Mouse (Mus musculus) layer of hippocampus, adult 18-20 months (tissue): Measurements from ENCODE around the gene Park7. TPM values are rescaled to one million over a fixed set of nuclear protein-coding genes. Genes with fewer than 3 reads are reported as not detected.
A peak's percentile ranks its signal among the peaks of the same experiment; 100 is the strongest.
"Not testable (repeated sequence)": the region's sequence is repeated elsewhere in the genome, so short reads cannot be mapped to it uniquely, and the experiment has no call there.

ENCODE experiments used
- DNase-seq, 2 experiments: peaks; one replicate each; pipeline ENCODE4 v3.0.0; 2022; ENCODE audit warnings: low spot score in 2 of 2
- total RNA-seq, 2 experiments: library from RNA; stranded (reverse); gene quantifications; 2 replicates each; pipeline ENCODE4 v1.2.3; 2021

The Park7 gene
- total RNA-seq, 2 experiments from 2014 or later, result 241 to 256 TPM

- no peak for DNase-seq
These were observed 33.9 kb downstream of the Park7 start for GRCm38 (mm10) chr4:150880364-150880763.

- no peak for DNase-seq
These were observed 34.6 kb downstream of the Park7 start for GRCm38 (mm10) chr4:150879631-150880030.

GRCm38 (mm10) chr4:150875393-150875792 lies 38.8 kb downstream of the Park7 start:
- DNase-seq, result no peak

GRCm38 (mm10) chr4:150874416-150874815 lies 39.8 kb downstream of the Park7 start:
- not testable (repeated sequence) for DNase-seq

GRCm38 (mm10) chr4:150872681-150873080 lies 41.6 kb downstream of the Park7 start:
- no peak for DNase-seq

GRCm38 (mm10) chr4:150872139-150872651 lies 42.0 kb downstream of the Park7 start:
- peak; percentile 50 to 83 for DNase-seq

- peak in 1 of 2 experiments; percentile 66 for DNase-seq
These were observed 42.7 kb downstream of the Park7 start for GRCm38 (mm10) chr4:150871392-150872138.

- no peak for DNase-seq
These were observed 43.3 kb downstream of the Park7 start for GRCm38 (mm10) chr4:150870963-150871391.

- DNase-seq, result peak in 1 of 2 experiments; percentile 46
These were observed 44.7 kb downstream of the Park7 start for GRCm38 (mm10) chr4:150869276-150870197.

GRCm38 (mm10) chr4:150868859-150869258 lies 45.4 kb downstream of the Park7 start:
- no peak for DNase-seq

- DNase-seq, result no peak
These were observed 46.1 kb downstream of the Park7 start for GRCm38 (mm10) chr4:150868161-150868560.

- DNase-seq, result no peak
These were observed 47.7 kb downstream of the Park7 start for GRCm38 (mm10) chr4:150866494-150866893.

GRCm38 (mm10) chr4:150866069-150866468 lies 48.2 kb downstream of the Park7 start:
- no peak for DNase-seq

GRCm38 (mm10) chr4:150865371-150865770 lies 48.9 kb downstream of the Park7 start:
- DNase-seq, result peak in 1 of 2 experiments; percentile 50

GRCm38 (mm10) chr4:150862626-150863375 lies 51.4 kb downstream of the Park7 start:
- DNase-seq, result no peak

- DNase-seq, result no peak
These were observed 53.1 kb downstream of the Park7 start for GRCm38 (mm10) chr4:150861161-150861560.

GRCm38 (mm10) chr4:150860526-150860925 lies 53.7 kb downstream of the Park7 start:
- no peak for DNase-seq

- no peak for DNase-seq
These were observed 58.9 kb downstream of the Park7 start for GRCm38 (mm10) chr4:150855346-150855745.

- peak; percentile 94 to 96 for DNase-seq
These were observed 59.4 kb downstream of the Park7 start for GRCm38 (mm10) chr4:150854839-150855246.

GRCm38 (mm10) chr4:150853680-150854461 lies 60.4 kb downstream of the Park7 start, which contains the start of gene Errfi1:
Gene Errfi1, plus strand, starts transcription at chr4:150853919.
- no peak for DNase-seq
